Mouse (Mus musculus): Measurements from ENCODE around the gene Qrich2.
"Not testable (repeated sequence)": the region's sequence is repeated elsewhere in the genome, so short reads cannot be mapped to it uniquely, and the experiment has no call there.

Qrich2 gene

DNA sequence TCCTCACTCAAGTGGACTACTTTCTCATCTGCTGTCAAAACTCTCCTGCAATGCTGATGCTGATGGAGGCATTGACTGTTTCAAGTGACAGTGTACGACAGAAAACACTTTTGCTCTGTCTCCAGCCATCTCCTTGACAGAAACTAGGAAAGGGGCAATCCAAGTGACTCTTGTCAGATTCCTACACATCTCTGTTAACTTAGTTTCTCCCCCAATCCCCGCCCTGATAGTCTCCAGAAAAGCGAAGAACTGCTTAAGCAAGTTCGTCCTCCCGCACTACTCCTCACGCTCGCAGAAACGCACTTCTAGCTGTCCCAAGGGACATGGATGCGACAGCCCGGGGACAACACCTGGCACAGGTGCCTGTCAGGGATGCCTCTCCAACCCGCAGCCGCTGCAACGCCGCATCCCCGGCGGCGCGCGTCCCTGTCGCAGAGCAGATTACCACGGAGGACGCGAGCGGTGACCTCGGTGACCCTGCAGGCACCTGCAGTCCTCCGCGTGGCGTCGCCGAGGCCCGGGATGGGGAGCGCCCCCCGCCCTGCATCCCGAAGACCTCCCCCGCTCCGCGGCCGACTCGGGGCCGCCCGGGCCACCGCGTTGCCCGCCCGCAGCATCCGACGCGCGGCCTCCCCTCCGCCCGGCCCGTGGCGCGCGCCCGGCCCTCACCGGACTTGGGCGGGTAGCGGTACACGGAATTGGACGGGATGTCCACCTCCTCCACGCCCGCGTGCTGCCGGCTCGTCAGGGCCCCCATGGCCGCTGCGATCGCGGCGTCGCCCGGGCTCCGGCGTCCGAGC is 53.8 kb downstream of the Qrich2 start:
- no peak for DNase-seq (ENCODE audit: low spot score in 2 of 2)

DNA sequence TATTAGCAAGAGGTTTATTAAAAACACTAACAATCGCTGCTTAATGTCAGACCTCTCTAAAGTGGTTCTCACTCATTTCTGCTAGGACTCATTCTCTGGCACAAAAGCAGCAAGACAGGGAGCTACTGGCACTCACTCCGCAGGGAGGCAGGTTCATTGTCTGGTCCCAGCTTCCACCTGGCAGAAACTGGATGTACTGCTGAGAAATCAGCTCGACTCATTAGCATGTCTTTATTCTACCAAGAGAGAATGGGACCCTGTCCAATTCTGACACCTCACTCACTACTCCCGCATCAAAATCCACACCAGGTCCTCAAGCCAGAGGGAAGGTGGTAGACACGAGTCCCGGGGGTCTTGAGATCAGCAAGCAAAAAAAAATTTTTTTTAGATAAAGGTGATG is 54.5 kb downstream of the Qrich2 start:
- no peak for DNase-seq (ENCODE audit: low spot score in 2 of 2)

DNA sequence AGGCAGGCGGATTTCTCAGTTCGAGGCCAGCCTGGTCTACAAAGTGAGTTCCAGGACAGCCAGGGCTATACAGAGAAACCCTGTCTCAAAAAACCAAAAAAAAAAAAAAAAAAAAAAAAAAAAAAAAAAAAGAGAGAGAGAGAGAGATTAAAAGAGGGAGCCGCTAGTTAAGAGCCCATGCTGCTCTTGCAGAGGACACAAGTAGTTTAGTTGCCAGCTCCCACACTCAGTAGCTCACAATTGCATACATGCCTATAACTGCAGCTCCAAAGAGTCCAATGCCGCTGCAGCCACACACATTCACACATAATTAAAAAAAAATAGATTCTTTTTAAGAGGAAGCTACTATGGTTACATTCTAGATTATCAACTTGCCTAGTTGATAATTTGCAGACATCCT is 55.6 kb downstream of the Qrich2 start:
- DNase-seq (ENCODE audit: low spot score in 2 of 2): not testable (repeated sequence)

DNA sequence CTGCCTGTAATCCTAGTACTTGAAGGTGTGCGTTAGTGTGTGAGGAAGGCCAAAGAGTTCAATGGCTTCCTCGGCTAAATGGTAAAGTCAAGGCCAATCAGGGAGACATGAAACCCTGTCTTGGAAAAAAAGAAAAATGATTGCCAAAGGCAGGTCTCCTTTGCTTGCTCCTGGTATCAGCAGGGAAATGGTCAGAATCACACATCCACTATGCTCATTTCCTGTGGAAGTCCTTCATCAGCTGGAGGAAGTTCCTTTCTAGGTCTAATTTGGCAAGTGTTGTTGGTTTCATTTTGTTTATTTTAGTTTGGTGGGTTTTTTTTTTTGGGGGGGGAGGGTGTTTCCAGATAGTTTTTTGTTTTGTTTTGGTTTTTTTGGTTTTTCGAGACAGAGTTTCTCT is 57.0 kb downstream of the Qrich2 start:
- DNase-seq (ENCODE audit: low spot score in 2 of 2): no peak

DNA sequence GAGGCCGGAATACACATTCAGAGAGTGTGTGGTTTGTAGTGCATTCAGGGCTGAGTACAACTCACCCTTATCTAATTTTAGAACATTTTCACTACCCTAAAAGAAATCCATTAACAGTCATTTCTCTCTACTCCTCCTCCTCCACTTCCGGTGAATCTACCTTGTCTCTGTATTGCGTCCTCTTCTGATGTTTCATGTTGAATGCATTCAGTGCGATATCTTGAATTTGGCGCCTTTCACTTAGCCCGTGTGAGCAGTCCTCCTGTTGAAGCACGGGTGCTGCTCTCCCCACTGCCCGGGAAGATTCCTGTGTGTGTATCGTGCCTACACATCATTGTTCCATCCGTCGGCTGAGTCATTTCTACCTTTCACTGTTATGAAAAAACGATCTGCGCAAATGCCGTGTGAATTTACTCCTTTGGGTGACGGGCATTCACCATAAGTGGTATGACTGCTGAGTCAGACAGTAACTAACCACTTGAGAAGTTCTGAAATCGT is 59.8 kb downstream of the Qrich2 start:
- DNase-seq (ENCODE audit: low spot score in 2 of 2): peak; percentile 52 to 61

DNA sequence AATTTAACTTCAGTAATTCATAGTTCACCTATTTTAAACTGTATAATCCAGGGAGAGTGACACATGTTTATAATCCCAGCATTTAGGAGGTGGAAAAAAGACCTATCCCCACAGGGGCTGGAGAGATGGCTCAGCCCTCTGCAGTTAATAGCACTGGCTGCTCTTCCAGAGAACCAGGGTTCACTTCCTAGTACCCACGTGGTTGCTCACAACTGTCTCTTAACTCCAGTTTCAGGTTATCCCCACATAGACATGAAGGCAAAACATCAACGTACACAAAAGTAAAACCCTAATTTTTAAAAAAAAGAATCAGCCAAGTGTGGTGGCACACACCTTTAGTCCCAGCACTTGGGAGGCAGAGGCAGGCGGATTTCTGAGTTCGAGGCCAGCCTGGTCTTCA is 60.4 kb downstream of the Qrich2 start:
- DNase-seq (ENCODE audit: low spot score in 2 of 2): no peak

DNA sequence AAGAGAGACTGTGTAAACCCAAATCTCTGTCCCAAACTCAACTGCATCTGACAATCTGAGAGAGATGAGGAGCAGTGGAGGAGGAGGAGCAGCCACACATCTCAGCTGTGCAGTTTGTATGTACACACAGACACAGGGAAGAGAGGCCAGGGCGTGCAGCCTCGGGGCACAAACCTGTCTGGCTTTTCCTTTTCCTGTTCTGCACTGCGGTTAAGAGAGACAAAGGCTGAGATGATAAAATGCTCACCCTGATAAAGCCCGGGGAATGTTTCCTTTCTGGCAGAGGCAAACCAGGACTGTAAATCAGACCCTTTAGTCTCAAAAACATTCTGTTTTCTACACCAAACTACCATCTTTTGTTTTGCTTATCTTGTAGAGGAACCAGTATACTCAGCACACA is 65.5 kb downstream of the Qrich2 start:
- DNase-seq (ENCODE audit: low spot score in 2 of 2): no peak

GRCm38 (mm10) chr11:116398348-116398677 is 67.7 kb downstream of the Qrich2 start:
- no peak for DNase-seq (ENCODE audit: low spot score in 2 of 2)

DNA sequence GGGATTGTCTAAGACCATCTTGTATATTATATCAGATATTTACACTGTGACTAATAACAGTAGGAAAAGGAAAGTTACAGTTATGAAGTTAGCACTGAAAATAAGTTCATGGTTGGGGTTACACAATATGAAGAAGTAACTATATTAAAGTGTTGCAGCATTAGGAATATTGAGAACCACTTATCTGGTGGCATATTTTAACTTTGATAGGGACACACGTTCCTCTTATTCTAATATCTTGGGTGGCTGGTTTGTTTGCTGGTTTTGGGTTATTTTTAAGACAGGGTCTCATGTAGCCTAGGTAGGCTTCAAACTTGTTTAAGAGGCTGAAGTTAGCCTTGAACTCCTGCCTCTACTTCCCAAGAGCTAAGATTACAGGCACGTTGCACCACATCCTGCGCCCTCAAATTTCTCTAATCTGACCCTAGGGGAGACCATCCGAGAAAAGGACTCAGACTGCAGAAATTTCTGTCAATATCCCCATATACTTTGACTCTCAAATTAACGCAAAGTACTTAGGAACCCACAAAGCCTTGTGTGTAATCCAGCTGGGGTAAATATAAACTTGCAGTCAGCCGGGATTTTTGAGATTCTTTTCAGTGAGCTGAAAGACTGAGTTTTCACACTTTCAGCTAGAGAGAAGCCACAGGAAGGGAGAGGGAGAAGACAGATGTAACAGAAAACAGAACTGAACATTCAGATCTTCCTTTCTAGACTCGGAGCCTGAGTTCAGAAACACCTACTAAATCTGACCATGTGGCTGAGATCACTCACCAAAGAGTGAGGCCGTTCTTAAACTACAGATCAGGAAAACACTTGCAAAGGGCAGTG is 68.3 kb downstream of the Qrich2 start:
- no peak for DNase-seq (ENCODE audit: low spot score in 2 of 2)

DNA sequence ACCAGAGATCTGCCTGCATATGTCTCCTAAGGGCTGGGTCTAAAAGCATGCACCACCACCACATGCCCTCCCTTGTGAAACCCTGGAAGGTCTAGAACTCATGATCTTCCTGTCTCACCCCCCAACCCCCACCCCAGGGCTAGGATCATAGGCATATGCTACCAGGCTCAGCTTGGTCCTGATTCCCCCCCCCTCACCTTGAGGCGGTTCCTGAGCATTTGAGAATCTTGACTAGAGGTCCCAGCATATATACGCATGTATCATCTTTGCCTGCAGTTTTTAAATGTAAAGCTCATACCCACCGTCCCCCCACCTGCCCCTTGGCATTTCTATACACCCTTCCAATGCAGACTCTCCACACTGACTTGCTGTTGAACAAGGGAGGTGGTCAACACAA is 69.1 kb downstream of the Qrich2 start:
- no peak for DNase-seq (ENCODE audit: low spot score in 2 of 2)

- DNase-seq (ENCODE audit: low spot score in 2 of 2): no peak
Measured at GRCm38 (mm10) chr11:116396276-116396933, 69.6 kb downstream of the Qrich2 start.

DNA sequence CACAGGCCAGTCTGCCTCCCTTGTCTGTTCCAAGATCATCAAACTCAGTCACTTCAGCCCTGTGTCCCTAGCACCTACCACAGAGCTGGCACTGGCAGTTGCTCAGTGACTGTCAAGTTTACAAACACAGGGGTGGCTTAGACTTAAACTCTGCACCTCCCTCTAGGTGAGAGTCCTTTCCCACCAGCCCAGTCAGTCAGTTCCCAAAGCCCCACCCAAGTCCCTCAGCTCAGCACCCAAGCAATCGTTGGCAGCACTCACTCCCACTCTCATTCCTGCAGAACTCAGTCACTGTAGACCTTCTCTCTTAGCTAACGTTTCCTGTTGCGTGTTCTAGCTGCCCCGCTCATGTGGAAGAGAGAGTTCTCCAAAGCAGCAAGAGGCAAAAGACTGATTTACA is 71.3 kb downstream of the Qrich2 start:
- no peak for DNase-seq (ENCODE audit: low spot score in 2 of 2)

All from spleen, postnatal 36 days (tissue).